Comparison of ENCODE assay signal across 11 mouse cellular contexts in the genomic region with DNA sequence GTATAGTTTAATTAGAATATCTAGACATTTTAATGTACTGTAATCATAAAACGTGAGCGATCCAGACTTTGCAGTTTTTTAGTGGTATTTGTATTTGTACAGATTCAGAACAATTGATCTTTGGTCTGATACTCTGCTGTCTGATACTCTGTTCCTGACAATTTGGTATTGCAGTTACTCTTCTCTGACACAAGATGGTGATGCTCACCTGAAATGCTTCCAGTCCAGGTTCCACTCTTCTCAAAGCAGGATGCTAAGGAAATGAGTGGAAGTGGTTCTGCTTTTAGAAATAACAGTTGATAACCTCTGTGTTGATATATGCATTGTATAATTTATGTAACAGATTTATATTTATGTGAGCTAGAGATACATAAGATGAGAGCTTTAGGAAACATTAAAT. TPM values are rescaled to one million over a fixed set of nuclear protein-coding genes. Genes with fewer than 3 reads are reported as not detected.
DNase-seq lines count a peak whose midpoint lies in the region; ATAC-seq and TF ChIP-seq lines count a peak whose summit lies in the region.
"Had no signal": no experiment of that assay in that cellular context is flagged by ENCODE, and none has a peak within 500 bp of the region (broad histone marks: within the 10 kb centered on the region; RNA-seq: fewer than 3 reads in every experiment).

No protein-coding gene starts in this region.

- no peaks in the 10 kb centered on the region for H3K36me3 ChIP-seq in forebrain, embryonic 12.5 days (replicated peaks)
- H3K36me3 ChIP-seq in forebrain, embryonic 11.5 days (ENCODE audit: control insufficient read depth, insufficient read depth, low read length), result no peaks in the 10 kb centered on the region
- H3K36me3 ChIP-seq in lung, postnatal 0 days (ENCODE audit: insufficient read depth, low read length), result no peaks in the 10 kb centered on the region
- peaks cover 9% of the 10 kb centered on the region; the same call in 1 of the 2 replicates for H3K36me3 ChIP-seq in embryonic facial prominence, embryonic 14.5 days (ENCODE audit: control insufficient read depth, insufficient read depth, low read length)

- no peak overlapping the region for H3K4me2 ChIP-seq in forebrain, embryonic 12.5 days
- no peak overlapping the region for H3K4me2 ChIP-seq in forebrain, embryonic 11.5 days (ENCODE audit: low read depth, low read length, severe bottlenecking)
- no peak overlapping the region for H3K4me2 ChIP-seq in lung, postnatal 0 days (replicated peaks; ENCODE audit: low read depth, low read length)
- H3K4me2 ChIP-seq in embryonic facial prominence, embryonic 14.5 days (ENCODE audit: low read depth, low read length), result no peak overlapping the region
- H3K4me2 ChIP-seq: embryonic facial prominence, embryonic 15.5 days; kidney, embryonic 15.5 days had no signal

- no peak overlapping the region for H3K4me3 ChIP-seq in forebrain, embryonic 12.5 days (replicated peaks)
- no peak overlapping the region for H3K4me3 ChIP-seq in forebrain, embryonic 11.5 days (ENCODE audit: low read depth, low read length)
- no peak overlapping the region for H3K4me3 ChIP-seq in lung, postnatal 0 days (ENCODE audit: low read depth, low read length)
- no peak overlapping the region for H3K4me3 ChIP-seq in embryonic facial prominence, embryonic 14.5 days (ENCODE audit: low read depth, low read length)
- H3K4me3 ChIP-seq: embryonic facial prominence, embryonic 15.5 days; kidney, embryonic 15.5 days; megakaryocyte, embryonic 14.5 days had no signal

- no peak overlapping the region for H3K27ac ChIP-seq in forebrain, embryonic 12.5 days
- no peak overlapping the region for H3K27ac ChIP-seq in forebrain, embryonic 11.5 days (ENCODE audit: low read depth, low read length)
- no peak overlapping the region for H3K27ac ChIP-seq in lung, postnatal 0 days (ENCODE audit: low read length)
- H3K27ac ChIP-seq in embryonic facial prominence, embryonic 14.5 days (replicated peaks; ENCODE audit: low read depth, low read length), result no peak overlapping the region
- H3K27ac ChIP-seq: embryonic facial prominence, embryonic 15.5 days; kidney, embryonic 15.5 days had no signal

- no peak for TF ChIP-seq EP300 in lung, postnatal 0 days (IDR thresholded peaks at IDR 0.05)

- no peaks in the 10 kb centered on the region for H3K9me3 ChIP-seq in forebrain, embryonic 12.5 days
- H3K9me3 ChIP-seq in forebrain, embryonic 11.5 days (ENCODE audit: control insufficient read depth, low read length), result no peaks in the 10 kb centered on the region
- H3K9me3 ChIP-seq in lung, postnatal 0 days (ENCODE audit: low read length), result no peaks in the 10 kb centered on the region
- H3K9me3 ChIP-seq in embryonic facial prominence, embryonic 14.5 days (ENCODE audit: control insufficient read depth, low read length), result no peaks in the 10 kb centered on the region
- H3K9me3 ChIP-seq: embryonic facial prominence, embryonic 15.5 days; kidney, embryonic 15.5 days; megakaryocyte, embryonic 14.5 days had no signal

- no peaks in the 10 kb centered on the region for H3K4me1 ChIP-seq in forebrain, embryonic 12.5 days
- H3K4me1 ChIP-seq in forebrain, embryonic 11.5 days (replicated peaks; ENCODE audit: control insufficient read depth, insufficient read depth, low read length), result no peaks in the 10 kb centered on the region
- H3K4me1 ChIP-seq in lung, postnatal 0 days (ENCODE audit: insufficient read depth, low read depth, low read length), result peaks cover 3% of the 10 kb centered on the region; the same call in 1 of the 2 replicates
- 0 out of 2 replicates have a peak, but pooled peaks cover 4% of the 10 kb centered on the region for H3K4me1 ChIP-seq in embryonic facial prominence, embryonic 14.5 days (ENCODE audit: control insufficient read depth, insufficient read depth, low read length)
- H3K4me1 ChIP-seq: embryonic facial prominence, embryonic 15.5 days had no signal

- no peak for DNase-seq in forebrain, embryonic 11.5 days (ENCODE audit: low spot score)
- peak; percentile 49 for DNase-seq in lung, postnatal 0 days (ENCODE audit: low spot score)
- no peak for DNase-seq in lung, adult 18-20 months
- DNase-seq in embryonic facial prominence, embryonic 14.5 days (ENCODE audit: low spot score), result peak; percentile 54
- peak; percentile 50 for DNase-seq in retina, embryonic 14.5 days (ENCODE audit: low spot score)
- DNase-seq in kidney, postnatal 10 days, result no peak
- DNase-seq in ovary, adult 18-20 months (ENCODE audit: low spot score), result no peak

- H3K9ac ChIP-seq in forebrain, embryonic 12.5 days, result no peak overlapping the region
- H3K9ac ChIP-seq in forebrain, embryonic 11.5 days (ENCODE audit: low read length), result no peak overlapping the region
- H3K9ac ChIP-seq in lung, postnatal 0 days (replicated peaks; ENCODE audit: low read depth), result no peak overlapping the region
- no peak overlapping the region for H3K9ac ChIP-seq in embryonic facial prominence, embryonic 14.5 days (ENCODE audit: low read depth, low read length)
- H3K9ac ChIP-seq: embryonic facial prominence, embryonic 15.5 days; kidney, embryonic 15.5 days had no signal

- TF ChIP-seq CTCF in lung, postnatal 0 days (IDR thresholded peaks at IDR 0.05), result peak; percentile 75

- H3K27me3 ChIP-seq in forebrain, embryonic 12.5 days, result no peaks in the 10 kb centered on the region
- no peaks in the 10 kb centered on the region for H3K27me3 ChIP-seq in forebrain, embryonic 11.5 days (ENCODE audit: control insufficient read depth, insufficient read depth, low read length)
- no peaks in the 10 kb centered on the region for H3K27me3 ChIP-seq in lung, postnatal 0 days (replicated peaks; ENCODE audit: insufficient read depth, low read length)
- H3K27me3 ChIP-seq in embryonic facial prominence, embryonic 14.5 days (replicated peaks; ENCODE audit: control insufficient read depth, insufficient read depth, low read length), result no peaks in the 10 kb centered on the region
- H3K27me3 ChIP-seq: embryonic facial prominence, embryonic 15.5 days; kidney, embryonic 15.5 days; megakaryocyte, embryonic 14.5 days had no signal

- 0 out of 2 replicates have a peak, but pooled peaks have one; percentile 64 for ATAC-seq in forebrain, embryonic 12.5 days (ENCODE audit: low FRiP score)
- no peak for ATAC-seq in forebrain, embryonic 11.5 days (replicated peaks; ENCODE audit: low FRiP score)
- ATAC-seq in lung, postnatal 0 days, result no peak
- ATAC-seq in embryonic facial prominence, embryonic 14.5 days (ENCODE audit: low read depth), result 0 out of 2 replicates have a peak, but pooled peaks have one; percentile 55

- 93% methylated on average over 2 of the region's 2 CpGs for WGBS in forebrain, embryonic 12.5 days
- 92% methylated on average over 2 of the region's 2 CpGs for WGBS in forebrain, embryonic 11.5 days
- WGBS in lung, postnatal 0 days, result 88% methylated on average over 2 of the region's 2 CpGs
- WGBS in embryonic facial prominence, embryonic 14.5 days, result 86% methylated on average over 2 of the region's 2 CpGs

RNA-seq across cellular contexts. Expression of a gene that starts 48.2 kb away (rescaled TPM):
- polyA plus RNA-seq in forebrain, embryonic 12.5 days (2016; fragmentation: Nextera tagmentation; extraction: Ambion mirVana), result 3.2 and 3.3 TPM in 2 replicates
- polyA plus RNA-seq in forebrain, embryonic 11.5 days (2014; fragmentation: Nextera tagmentation; extraction: Ambion mirVana), result 4.4 and 4.5 TPM in 2 replicates
- 7.3 and 8.8 TPM in 2 replicates for polyA plus RNA-seq in lung, postnatal 0 days (2015; fragmentation: Nextera tagmentation; extraction: Ambion mirVana)
- polyA plus RNA-seq in embryonic facial prominence, embryonic 14.5 days (2014; fragmentation: Nextera tagmentation; extraction: Ambion mirVana), result 4.7 and 6.7 TPM in 2 replicates

RNA-seq across cellular contexts. Expression of a gene that starts 48.5 kb away (rescaled TPM):
- polyA plus RNA-seq in forebrain, embryonic 12.5 days (2016; fragmentation: Nextera tagmentation; extraction: Ambion mirVana), result 44.8 and 48.9 TPM in 2 replicates
- polyA plus RNA-seq in forebrain, embryonic 11.5 days (2014; fragmentation: Nextera tagmentation; extraction: Ambion mirVana), result 51.6 and 55.0 TPM in 2 replicates
- 13.1 and 17.2 TPM in 2 replicates for polyA plus RNA-seq in lung, postnatal 0 days (2015; fragmentation: Nextera tagmentation; extraction: Ambion mirVana)
- 29.0 and 32.9 TPM in 2 replicates for polyA plus RNA-seq in embryonic facial prominence, embryonic 14.5 days (2014; fragmentation: Nextera tagmentation; extraction: Ambion mirVana)

Comparison
In these comparisons a context has a peak if more than half of its experiments do, and no peak if none do; other contexts are left out.
1. ATAC-seq: peak in forebrain, embryonic 12.5 days (single experiment) and embryonic facial prominence, embryonic 14.5 days (single experiment); none in forebrain, embryonic 11.5 days (single experiment) and lung, postnatal 0 days (single experiment).
2. DNase-seq: peak in lung, postnatal 0 days (single experiment), embryonic facial prominence, embryonic 14.5 days (single experiment) and retina, embryonic 14.5 days (single experiment); none in forebrain, embryonic 11.5 days (single experiment), lung, adult 18-20 months (0 of 2), kidney, postnatal 10 days (single experiment) and ovary, adult 18-20 months (single experiment).